Mouse (Mus musculus): ENCODE measurements at regions not wholly inside any gene's neighbourhood (a gene's known extent, or its start where the extent isn't known, plus 50 kb on each side); places are given as distances from the start of the nearest gene placed in this dataset.

- intact Hi-C loops (cut with DNase I; ENCODE audit: low total_unique reads), result no loop called here
Measured at GRCm38 (mm10) chr1:143888065-143888464, 111.0 kb downstream of the Uchl5 start.

GRCm38 (mm10) chr1:143886014-143886413 lies 108.9 kb downstream of the Uchl5 start:
- DNase-seq, result no peak
- intact Hi-C loops (cut with DNase I; ENCODE audit: low total_unique reads), result no loop called here

More at GRCm38 (mm10) chr1:143888065-143888464, 111.0 kb downstream of the Uchl5 start:
- DNase-seq, result no peak

- intact Hi-C loops (cut with DNase I; ENCODE audit: low total_unique reads), result no loop called here
- no peak for DNase-seq
Measured at GRCm38 (mm10) chr1:143881192-143881591, 104.1 kb downstream of the Uchl5 start.

- intact Hi-C loops (cut with DNase I; ENCODE audit: low total_unique reads), result no loop called here
- DNase-seq, result no peak
Measured at GRCm38 (mm10) chr1:143879622-143880021, 102.5 kb downstream of the Uchl5 start.

- DNase-seq, result no peak
- intact Hi-C loops (cut with DNase I; ENCODE audit: low total_unique reads), result no loop called here
Measured at GRCm38 (mm10) chr1:143878266-143878665, 101.2 kb downstream of the Uchl5 start.

GRCm38 (mm10) chr1:143860319-143860718 lies 83.2 kb downstream of the Uchl5 start:
- no peak for DNase-seq
- intact Hi-C loops (cut with DNase I; ENCODE audit: low total_unique reads), result no loop called here

GRCm38 (mm10) chr1:143858532-143858931 lies 81.5 kb downstream of the Uchl5 start:
- intact Hi-C loops (cut with DNase I; ENCODE audit: low total_unique reads), result no loop called here
- no peak for DNase-seq

All from gastrocnemius, postnatal 14 days (tissue).